Mouse (Mus musculus) left cerebral cortex, postnatal 14 days (tissue): ENCODE results near the gene Haghl. TPM values are rescaled to one million over a fixed set of nuclear protein-coding genes. Genes with fewer than 3 reads are reported as not detected.
"Not testable (repeated sequence)": the region's sequence is repeated elsewhere in the genome, so short reads cannot be mapped to it uniquely, and the experiment has no call there.

Experiments used
- DNase-seq, 2 experiments: peaks; one replicate each; pipeline ENCODE4 v3.0.0; 2021 to 2022; ENCODE audit warnings: low spot score in 2 of 2, mixed read lengths in 1 of 2
- intact Hi-C: fragments of 180-260 bp; cut with DNase I; formaldehyde crosslinking; loops from one replicate; pipeline ENCODE4 v1.15.1; 2025
- microRNA-seq, 2 experiments: library from miRNA; unstranded; fragments of <30 nt; microRNA quantifications; one replicate each; pipeline ENCODE4 v1.2.0; 2022
- total RNA-seq, 2 experiments: library from RNA; stranded (reverse); gene quantifications; 2 replicates each; pipeline ENCODE4 v1.2.3; 2021

Haghl gene
- total RNA-seq, 2 experiments from 2014 or later = 127 to 140 TPM

GRCm38 (mm10) chr17:25756378-25757242 is 28.9 kb downstream of the Haghl start:
- no peak for DNase-seq
- intact Hi-C loops = no loop called here

DNA sequence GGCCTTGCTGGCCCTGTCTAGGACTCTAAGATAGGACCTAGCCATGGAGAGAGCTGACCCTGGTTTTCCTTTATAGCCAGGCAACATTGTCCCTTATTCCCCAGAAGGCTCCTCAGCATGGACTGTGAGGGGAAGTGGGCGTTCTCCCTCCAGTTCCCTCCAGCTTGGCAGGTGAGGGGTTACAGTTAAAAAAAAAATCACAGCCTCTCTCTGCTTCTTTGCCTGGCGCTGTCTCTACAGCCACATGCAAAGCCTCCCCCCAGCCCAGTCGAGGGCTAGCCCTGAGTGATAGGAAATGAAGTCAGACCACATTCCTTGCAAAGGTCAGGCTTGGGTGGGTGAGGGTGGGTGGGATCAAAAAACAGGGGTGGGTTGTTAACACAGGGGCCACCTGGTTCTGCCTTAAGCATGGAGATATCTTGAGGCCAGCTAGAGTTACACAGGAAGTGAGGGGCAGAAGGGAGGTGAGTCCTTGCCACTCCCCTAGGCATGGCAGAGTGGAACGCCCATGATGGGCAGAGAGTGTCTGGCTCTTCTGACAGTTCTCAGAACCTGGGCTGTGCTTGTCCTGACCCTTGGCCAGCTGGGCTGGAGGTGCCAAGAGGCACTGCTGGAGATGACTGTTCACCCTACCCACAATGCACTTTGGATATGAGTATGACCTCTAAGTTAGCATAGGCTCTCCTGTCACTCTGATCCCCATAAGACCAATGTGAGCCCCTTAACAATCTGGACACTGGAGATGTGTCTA is 29.7 kb downstream of the Haghl start:
- no peak for DNase-seq
- intact Hi-C loops = no loop called here

DNA sequence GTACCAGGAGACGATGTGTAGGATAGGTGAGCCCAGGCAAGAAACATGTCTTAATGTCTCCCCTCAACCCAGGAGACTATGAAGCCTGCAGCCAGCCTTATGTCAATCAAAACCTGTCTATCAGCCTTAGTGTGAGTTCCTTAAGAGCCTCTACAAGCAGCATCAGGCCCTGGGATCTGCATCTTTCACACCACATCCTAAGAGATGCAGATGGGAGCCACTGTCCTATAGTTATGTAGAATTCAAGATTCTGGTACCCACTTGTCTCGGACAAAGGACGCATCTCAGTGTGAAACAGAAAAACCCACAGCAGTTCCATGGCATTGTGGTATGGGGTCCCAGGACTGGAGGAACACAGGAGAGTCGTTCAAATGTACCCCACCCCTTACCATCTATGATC is 30.4 kb downstream of the Haghl start:
- intact Hi-C loops = no loop called here
- DNase-seq = no peak

GRCm38 (mm10) chr17:25754241-25754640 is 31.2 kb downstream of the Haghl start, which contains the start of gene Msln:
Gene Msln (minus strand): TSS chr17:25754378.
- no peak for DNase-seq
- intact Hi-C loops = no loop called here

DNA sequence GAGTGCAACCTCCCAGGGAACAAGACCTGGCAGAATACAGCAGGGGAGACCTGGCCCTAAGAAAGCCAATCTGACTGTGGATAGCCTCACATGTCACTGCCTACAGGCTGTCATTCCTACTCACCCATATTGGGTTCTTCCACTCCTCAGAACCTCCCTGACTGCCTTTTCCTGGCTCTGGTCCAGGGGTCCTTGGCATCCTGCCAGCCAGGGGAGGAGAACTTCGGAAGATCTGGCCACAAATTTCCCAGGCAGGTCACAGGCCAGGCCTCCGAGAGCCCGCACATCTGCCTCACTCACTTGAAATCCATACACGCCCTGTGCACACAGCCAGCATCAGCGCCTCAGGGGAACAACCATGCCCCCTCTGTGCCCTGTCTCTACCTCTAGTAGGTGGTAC is 34.0 kb downstream of the Haghl start:
- DNase-seq = peak in 1 of 2 experiments; percentile 41
- intact Hi-C loops = no loop called here

GRCm38 (mm10) chr17:25749314-25749713 is 36.2 kb downstream of the Haghl start:
- no peak for DNase-seq
- intact Hi-C loops = no loop called here

GRCm38 (mm10) chr17:25748238-25748637 is 37.2 kb downstream of the Haghl start:
- no peak for DNase-seq
- intact Hi-C loops = no loop called here

DNA sequence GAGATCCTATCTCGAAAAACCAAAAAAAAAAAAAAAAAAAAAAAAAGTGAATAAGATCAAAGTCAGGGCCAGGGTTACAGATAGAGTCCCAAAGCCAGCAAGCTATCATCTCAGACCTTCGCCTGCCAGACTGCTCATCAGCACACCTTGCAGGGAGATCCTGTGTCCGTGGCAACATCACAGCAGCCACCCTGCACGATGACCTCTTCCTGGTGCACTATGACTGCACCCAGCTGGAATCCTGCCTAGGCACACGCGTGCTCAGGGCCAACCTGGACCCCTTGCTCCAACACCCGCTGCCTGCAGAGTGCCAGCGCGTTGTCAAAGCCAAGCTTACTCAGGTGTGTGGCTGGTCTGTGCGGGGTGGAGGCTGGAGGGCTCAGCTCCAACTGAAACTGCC is 41.2 kb downstream of the Haghl start:
- no peak for DNase-seq
- intact Hi-C loops = no loop called here

- DNase-seq = no peak
- intact Hi-C loops = no loop called here
These were observed 41.6 kb downstream of the Haghl start for GRCm38 (mm10) chr17:25743831-25744230.

GRCm38 (mm10) chr17:25741471-25741870 is 44.0 kb downstream of the Haghl start:
- DNase-seq, intact Hi-C loops: not testable (repeated sequence)

GRCm38 (mm10) chr17:25738861-25739260 is 46.6 kb downstream of the Haghl start:
- no peak for DNase-seq
- intact Hi-C loops = no loop called here

DNA sequence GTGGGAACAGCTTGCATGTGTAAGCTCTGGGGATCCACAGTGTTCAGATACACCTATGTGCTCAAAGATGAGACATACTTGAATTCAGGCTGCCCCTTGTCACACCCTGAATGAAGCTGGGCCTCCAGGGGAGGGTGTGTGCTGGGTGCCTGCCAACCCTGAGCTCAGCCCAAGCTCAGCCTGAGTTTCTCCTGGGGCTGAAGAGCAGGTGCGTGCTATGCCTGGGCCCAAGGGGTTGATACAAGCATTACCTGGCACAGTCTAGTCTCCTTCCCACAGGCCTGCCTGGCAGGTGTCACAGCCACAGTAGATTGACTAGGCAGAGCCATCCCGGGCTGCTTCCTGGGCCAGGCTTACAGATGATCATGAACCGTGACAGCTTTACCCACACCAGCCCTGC is 49.7 kb downstream of the Haghl start, which contains the start of gene Mslnl:
Gene Mslnl (plus strand): TSS at position 298 of the 400 bp plus-strand sequence.
- no peak for DNase-seq
- intact Hi-C loops = no loop called here

- no peak for DNase-seq
- intact Hi-C loops = no loop called here
These were observed 50.2 kb downstream of the Haghl start for GRCm38 (mm10) chr17:25735246-25735645.

GRCm38 (mm10) chr17:25732082-25732481 is 53.4 kb downstream of the Haghl start:
- intact Hi-C loops = loop anchor here (2.0 to 5.0 kb wide), 2 partner anchors 40 to 69 kb away; partner anchors contain the start of gene Narfl
- DNase-seq = peak; percentile 88 to 92

Small RNAs within 50 kb of the gene (microRNA-seq; reads per million reads assigned to microRNA genes)
- 0 reads per million in 2 experiments for gene Gm25083
- gene Mir3082 = 2.7 to 3.2 reads per million in 2 experiments
- gene Mir6966 = 1.6 to 3.4 reads per million in 2 experiments

Other genes with a start within 250 kb of the Haghl start
- gene Sox8, start 215.0 kb downstream of the Haghl start, total RNA-seq = 10 to 100 TPM; 62.2 to 70.1 TPM
- 10 to 100 TPM; 22.1 to 23.4 TPM for gene Lmf1, start 206.6 kb downstream of the Haghl start, total RNA-seq
- gene Gng13, start 68.5 kb downstream of the Haghl start, total RNA-seq = 100 to 1,000 TPM; 125 to 154 TPM
- gene Chtf18, start 58.3 kb downstream of the Haghl start, total RNA-seq = 1 to 10 TPM; 1.9 to 4.3 TPM
- 10 to 100 TPM; 34.2 to 35.5 TPM for gene Rpusd1, start 58.0 kb downstream of the Haghl start, total RNA-seq
- gene Mslnl, start 49.6 kb downstream of the Haghl start, total RNA-seq = not detected
- gene Msln, start 31.3 kb downstream of the Haghl start, total RNA-seq = 1 to 10 TPM; 6.2 to 6.5 TPM
- gene Narfl, start 11.9 kb downstream of the Haghl start, total RNA-seq = 10 to 100 TPM; 28.8 to 32.8 TPM
- not detected for gene Ccdc78, start 907 bp upstream of the Haghl start, total RNA-seq
- 10 to 100 TPM; 82.7 to 87.4 TPM for gene Fam173a, start 7.2 kb upstream of the Haghl start, total RNA-seq
- not detected for gene AC134908.4, start 10.0 kb upstream of the Haghl start, total RNA-seq
- gene Metrn, start 11.5 kb upstream of the Haghl start, total RNA-seq = 10 to 100 TPM; 73.5 to 84.2 TPM
- 100 to 1,000 TPM; 460 to 479 TPM for gene Fbxl16, start 23.4 kb upstream of the Haghl start, total RNA-seq
- gene Wdr24, start 38.0 kb upstream of the Haghl start, total RNA-seq = 10 to 100 TPM; 22.3 to 23.3 TPM
- 10 to 100 TPM; 59.1 to 59.6 TPM for gene Jmjd8, start 43.2 kb upstream of the Haghl start, total RNA-seq
- 100 to 1,000 TPM; 160 to 166 TPM for gene Stub1, start 47.7 kb upstream of the Haghl start, total RNA-seq
- gene Rhbdl1, start 51.6 kb upstream of the Haghl start, total RNA-seq = 10 to 100 TPM; 85.8 to 89.7 TPM
- gene Gm20683, start 56.1 kb upstream of the Haghl start, total RNA-seq = 10 to 100 TPM; 29.0 to 29.5 TPM
- 10 to 100 TPM; 81.9 to 84.9 TPM for gene Rhot2, start 59.2 kb upstream of the Haghl start, total RNA-seq
- 10 to 100 TPM; 34.2 to 37.9 TPM for gene Wdr90, start 75.8 kb upstream of the Haghl start, total RNA-seq
- 10 to 100 TPM; 25.5 to 31.6 TPM for gene Mcrip2, start 83.1 kb upstream of the Haghl start, total RNA-seq
- 10 to 100 TPM; 37.6 to 40.3 TPM for gene Mettl26, start 89.4 kb upstream of the Haghl start, total RNA-seq
- 1 to 10 TPM; 1.1 to 1.8 TPM for gene Wfikkn1, start 95.2 kb upstream of the Haghl start, total RNA-seq
- 10 to 100 TPM; 53.7 to 57.3 TPM for gene Rab40c, start 134.1 kb upstream of the Haghl start, total RNA-seq
- gene Pigq, start 159.3 kb upstream of the Haghl start, total RNA-seq = 100 to 1,000 TPM; 138 to 145 TPM
- gene Nhlrc4, start 159.3 kb upstream of the Haghl start, total RNA-seq = not detected
- gene A930017K11Rik, start 166.9 kb upstream of the Haghl start, total RNA-seq = under 1 TPM in 1 of 2 experiments, not detected in 1; 0.13 TPM
- 10 to 100 TPM; 46.5 to 50.0 TPM for gene Capn15, start 200.1 kb upstream of the Haghl start, total RNA-seq